Mouse (Mus musculus): ENCODE data around the gene 4931414P19Rik. TPM values are rescaled to one million over a fixed set of nuclear protein-coding genes. Genes with fewer than 3 reads are reported as not detected.

4931414P19Rik gene
- 12.8 and 14.5 TPM in 2 replicates for polyA plus RNA-seq (2012; rRNA removed)

GRCm38 (mm10) chr14:54605752-54606321 lies at the start of gene 4931414P19Rik:
Gene 4931414P19Rik (minus strand): TSS chr14:54605993.
- DNase-seq (ENCODE audit: low read depth) = peak; percentile 93

GRCm38 (mm10) chr14:54653496-54653895 lies 47.7 kb upstream of the 4931414P19Rik start:
- DNase-seq (ENCODE audit: low read depth) = peak; percentile 97
- no peak for TF ChIP-seq CTCF (IDR thresholded peaks at IDR 0.05; ENCODE audit: borderline replicate concordance, extremely low read depth, insufficient read depth, insufficient read length)
- peak; percentile 66; the same call in 1 of the 2 replicates for TF ChIP-seq POLR2A (IDR thresholded peaks at IDR 0.05; ENCODE audit: borderline replicate concordance, extremely low read depth, insufficient read depth, insufficient read length, poor library complexity, severe bottlenecking)

More at GRCm38 (mm10) chr14:54605752-54606321, at the start of gene 4931414P19Rik:
- TF ChIP-seq CTCF (IDR thresholded peaks at IDR 0.05; ENCODE audit: borderline replicate concordance, extremely low read depth, insufficient read depth, insufficient read length) = no peak
- 0 out of 2 replicates have a peak, but pooled peaks have one; percentile 34 for TF ChIP-seq POLR2A (IDR thresholded peaks at IDR 0.05; ENCODE audit: borderline replicate concordance, extremely low read depth, insufficient read depth, insufficient read length, poor library complexity, severe bottlenecking)

GRCm38 (mm10) chr14:54652787-54653186 lies 47.0 kb upstream of the 4931414P19Rik start:
- peak; percentile 47 for DNase-seq (ENCODE audit: low read depth)
- TF ChIP-seq POLR2A (IDR thresholded peaks at IDR 0.05; ENCODE audit: borderline replicate concordance, extremely low read depth, insufficient read depth, insufficient read length, poor library complexity, severe bottlenecking) (no peak), CTCF (IDR thresholded peaks at IDR 0.05; ENCODE audit: borderline replicate concordance, extremely low read depth, insufficient read depth, insufficient read length) (no peak)

GRCm38 (mm10) chr14:54651556-54651955 lies 45.8 kb upstream of the 4931414P19Rik start:
- no peak for DNase-seq (ENCODE audit: low read depth)
- TF ChIP-seq CTCF (IDR thresholded peaks at IDR 0.05; ENCODE audit: borderline replicate concordance, extremely low read depth, insufficient read depth, insufficient read length) = no peak
- TF ChIP-seq POLR2A (IDR thresholded peaks at IDR 0.05; ENCODE audit: borderline replicate concordance, extremely low read depth, insufficient read depth, insufficient read length, poor library complexity, severe bottlenecking) = no peak

- peak; percentile 97 for DNase-seq (ENCODE audit: low read depth)
- TF ChIP-seq POLR2A (IDR thresholded peaks at IDR 0.05; ENCODE audit: borderline replicate concordance, extremely low read depth, insufficient read depth, insufficient read length, poor library complexity, severe bottlenecking) = no peak
- TF ChIP-seq CTCF (IDR thresholded peaks at IDR 0.05; ENCODE audit: borderline replicate concordance, extremely low read depth, insufficient read depth, insufficient read length) = peak; percentile 98
Measured at GRCm38 (mm10) chr14:54650621-54651454, 45.0 kb upstream of the 4931414P19Rik start.

GRCm38 (mm10) chr14:54647900-54648299 lies 42.1 kb upstream of the 4931414P19Rik start:
- TF ChIP-seq CTCF (IDR thresholded peaks at IDR 0.05; ENCODE audit: borderline replicate concordance, extremely low read depth, insufficient read depth, insufficient read length) = no peak
- no peak for TF ChIP-seq POLR2A (IDR thresholded peaks at IDR 0.05; ENCODE audit: borderline replicate concordance, extremely low read depth, insufficient read depth, insufficient read length, poor library complexity, severe bottlenecking)
- DNase-seq (ENCODE audit: low read depth) = no peak

GRCm38 (mm10) chr14:54646898-54647636 lies 41.3 kb upstream of the 4931414P19Rik start:
- DNase-seq (ENCODE audit: low read depth) = no peak
- TF ChIP-seq POLR2A (IDR thresholded peaks at IDR 0.05; ENCODE audit: borderline replicate concordance, extremely low read depth, insufficient read depth, insufficient read length, poor library complexity, severe bottlenecking) (no peak), CTCF (IDR thresholded peaks at IDR 0.05; ENCODE audit: borderline replicate concordance, extremely low read depth, insufficient read depth, insufficient read length) (no peak)

GRCm38 (mm10) chr14:54646455-54646854 lies 40.7 kb upstream of the 4931414P19Rik start:
- DNase-seq (ENCODE audit: low read depth) = no peak
- no peak for TF ChIP-seq POLR2A (IDR thresholded peaks at IDR 0.05; ENCODE audit: borderline replicate concordance, extremely low read depth, insufficient read depth, insufficient read length, poor library complexity, severe bottlenecking)

- no peak for DNase-seq (ENCODE audit: low read depth)
- TF ChIP-seq POLR2A (IDR thresholded peaks at IDR 0.05; ENCODE audit: borderline replicate concordance, extremely low read depth, insufficient read depth, insufficient read length, poor library complexity, severe bottlenecking) (no peak), CTCF (IDR thresholded peaks at IDR 0.05; ENCODE audit: borderline replicate concordance, extremely low read depth, insufficient read depth, insufficient read length) (no peak)
Measured at GRCm38 (mm10) chr14:54644294-54644693, 38.5 kb upstream of the 4931414P19Rik start.

- DNase-seq (ENCODE audit: low read depth) = no peak
Measured at GRCm38 (mm10) chr14:54643011-54643410, 37.2 kb upstream of the 4931414P19Rik start.

More at GRCm38 (mm10) chr14:54643011-54643410, 37.2 kb upstream of the 4931414P19Rik start:
- TF ChIP-seq CTCF (IDR thresholded peaks at IDR 0.05; ENCODE audit: borderline replicate concordance, extremely low read depth, insufficient read depth, insufficient read length) (no peak), POLR2A (IDR thresholded peaks at IDR 0.05; ENCODE audit: borderline replicate concordance, extremely low read depth, insufficient read depth, insufficient read length, poor library complexity, severe bottlenecking) (no peak)

Data from brain, embryonic 14.5 days (tissue).